Mouse (Mus musculus) frontal cortex, adult 2 months (tissue): Measurements from ENCODE around the gene Cabp4. TPM values are rescaled to one million over a fixed set of nuclear protein-coding genes. Genes with fewer than 3 reads are reported as not detected.
"Not testable (repeated sequence)": the region's sequence is repeated elsewhere in the genome, so short reads cannot be mapped to it uniquely, and the experiment has no call there.

Experiments used
- DNase-seq, 2 experiments: peaks; one replicate each; pipeline ENCODE4 v3.0.0; 2022; ENCODE audit warnings: low spot score in 1 of 2; ENCODE audit errors: extremely low spot score in 1 of 2
- polyA plus RNA-seq: library from polyadenylated mRNA; depleted of rRNA; stranded (reverse); fragments of >200 nt; gene quantifications from 2 replicates; pipeline ENCODE4 v1.2.3, GENCODE M21; 2012

The Cabp4 gene
- polyA plus RNA-seq, 1 experiment = 0.12 TPM

DNA sequence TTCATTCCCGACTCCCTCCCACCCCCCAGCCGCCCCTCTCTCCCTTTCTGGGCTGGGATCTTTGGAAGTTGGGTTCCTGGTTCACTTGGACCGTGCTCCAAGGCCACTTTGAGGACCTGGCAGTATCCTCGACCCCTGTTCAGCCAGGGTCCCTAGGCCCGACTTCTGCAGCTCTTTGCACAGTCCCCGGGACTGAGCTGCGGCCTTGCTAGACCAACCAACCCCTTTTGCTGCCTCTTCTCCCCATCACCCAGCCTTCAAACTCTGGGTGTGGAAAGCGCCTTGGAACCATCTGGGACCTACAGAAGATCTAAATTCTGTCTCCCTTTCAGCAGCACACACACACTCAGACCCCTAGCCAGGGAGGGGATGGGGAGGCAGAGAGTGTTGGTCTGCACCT is 5.0 kb upstream of the Cabp4 start:
- no peak for DNase-seq

DNA sequence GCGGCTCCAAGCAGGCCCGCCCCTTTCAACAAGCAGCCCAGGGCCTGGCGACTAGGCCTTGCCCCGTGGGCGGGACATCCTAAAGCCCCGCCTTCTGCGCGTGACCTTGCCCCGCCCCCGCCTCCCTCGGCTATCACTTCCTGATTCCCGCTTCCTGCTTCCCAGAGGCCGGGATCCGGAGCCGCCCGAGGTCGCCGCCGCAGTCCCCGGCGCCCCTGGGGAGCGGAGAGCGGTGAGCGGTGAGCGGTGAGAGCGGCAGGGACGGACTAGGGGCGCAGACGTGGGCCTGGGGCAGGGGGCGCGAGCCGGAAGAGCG is 4.6 kb upstream of the Cabp4 start, which contains the start of gene Coro1b:
Coro1b (plus strand) TSS at position 129 of the 316 bp plus-strand sequence.
- peak; percentile 88 to 95 for DNase-seq

DNA sequence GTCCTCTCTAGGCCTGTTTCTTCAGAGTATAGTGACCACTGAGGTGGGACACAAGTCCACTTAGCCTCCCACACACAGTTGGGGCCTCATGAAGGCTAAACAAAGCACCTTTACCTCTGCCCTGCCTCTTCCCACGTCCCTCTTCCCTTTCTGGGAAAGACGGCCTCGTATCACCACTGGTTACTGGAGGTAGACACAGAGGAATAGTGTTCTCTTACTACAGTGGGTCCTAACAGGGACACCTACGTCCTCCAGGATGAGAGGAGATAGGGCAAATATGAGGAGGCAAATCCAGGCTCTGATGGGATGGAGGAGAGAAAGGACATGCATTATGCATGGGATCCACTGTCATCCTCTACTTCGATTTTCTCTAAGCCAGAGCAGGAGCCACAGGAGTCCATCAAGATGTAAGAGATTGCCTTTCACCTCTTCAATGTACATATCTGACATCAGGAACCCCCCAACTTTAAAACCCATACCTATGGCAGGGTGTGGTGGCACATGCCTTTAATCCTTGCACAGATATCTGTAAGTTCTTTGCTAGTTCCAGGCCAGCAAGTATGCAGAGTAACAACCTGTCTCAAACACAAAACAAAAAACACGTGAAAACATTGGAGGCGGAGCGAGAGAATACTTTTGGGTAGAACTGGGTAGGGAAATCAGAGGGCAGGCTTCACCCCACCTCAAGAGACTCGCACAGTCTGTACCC is 4.1 kb upstream of the Cabp4 start:
- DNase-seq = no peak

DNA sequence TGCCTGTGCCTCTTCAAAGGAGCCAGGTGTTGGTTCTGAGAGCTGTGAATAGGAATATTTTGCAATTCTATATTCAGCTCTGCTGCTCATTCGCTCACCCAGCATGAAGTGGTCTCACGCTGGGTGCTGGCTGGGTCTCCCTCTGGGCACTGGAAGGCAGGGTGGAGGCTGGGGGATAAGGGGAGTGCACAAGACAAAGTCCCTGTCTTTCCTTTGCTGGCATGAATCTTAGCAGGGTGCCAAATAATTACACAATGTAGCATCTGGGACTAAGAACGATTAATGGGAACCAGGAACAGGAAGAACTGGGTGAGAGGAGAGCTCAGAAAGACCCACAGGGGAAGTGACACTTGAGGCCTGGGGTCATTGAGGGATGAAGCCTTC is 3.2 kb upstream of the Cabp4 start:
- DNase-seq = no peak

DNA sequence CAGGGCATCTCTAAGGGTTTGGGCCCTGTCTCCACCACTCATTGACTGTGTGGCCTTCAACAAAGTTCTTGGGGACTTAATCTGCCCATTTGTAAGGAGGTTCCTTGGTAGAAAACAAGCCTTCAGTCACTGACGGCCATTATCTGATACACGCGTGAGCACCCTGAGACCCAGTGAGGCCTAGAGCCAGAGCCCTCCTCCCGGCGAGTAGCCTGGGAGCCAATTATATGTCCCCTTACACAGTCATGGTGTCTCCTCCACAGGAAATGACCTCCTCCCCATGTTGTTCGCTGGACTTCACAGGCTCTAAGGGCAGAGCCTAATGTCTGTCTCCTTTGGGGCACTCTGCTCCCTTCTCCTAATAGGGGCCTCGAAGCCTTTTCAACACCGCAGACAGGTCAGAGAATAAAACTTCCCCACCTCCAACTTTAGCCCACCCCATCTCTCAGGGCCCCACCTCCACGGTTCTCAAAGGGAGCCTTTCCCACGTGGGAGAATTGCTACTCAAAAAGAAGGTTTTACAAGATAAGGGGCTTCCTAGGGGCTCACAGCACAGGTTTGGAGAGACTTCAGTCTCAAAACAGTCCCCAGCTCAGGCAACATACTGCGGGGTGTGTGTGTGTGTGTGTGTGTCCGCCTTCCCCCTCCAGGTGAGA is 2.7 kb upstream of the Cabp4 start:
- DNase-seq = no peak

DNA sequence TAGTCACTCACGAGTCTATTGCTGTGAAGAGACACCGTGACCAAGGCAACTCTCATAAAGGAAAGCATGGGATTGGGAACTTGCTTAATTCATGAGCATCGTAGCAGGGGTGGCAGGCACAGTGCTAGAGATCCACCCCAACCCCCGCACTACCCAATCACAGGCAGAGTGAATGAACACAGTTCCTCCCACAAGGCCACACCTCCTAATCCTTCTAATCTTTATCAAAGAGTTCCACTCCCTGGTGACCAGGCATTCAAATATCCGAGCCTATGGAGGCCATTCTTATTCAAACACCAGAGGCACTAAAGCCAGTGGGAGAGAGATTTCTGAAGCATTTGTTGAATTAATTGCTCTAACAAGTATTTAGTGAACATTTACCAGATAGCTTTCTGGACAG is 2.1 kb upstream of the Cabp4 start:
- DNase-seq = no peak

DNA sequence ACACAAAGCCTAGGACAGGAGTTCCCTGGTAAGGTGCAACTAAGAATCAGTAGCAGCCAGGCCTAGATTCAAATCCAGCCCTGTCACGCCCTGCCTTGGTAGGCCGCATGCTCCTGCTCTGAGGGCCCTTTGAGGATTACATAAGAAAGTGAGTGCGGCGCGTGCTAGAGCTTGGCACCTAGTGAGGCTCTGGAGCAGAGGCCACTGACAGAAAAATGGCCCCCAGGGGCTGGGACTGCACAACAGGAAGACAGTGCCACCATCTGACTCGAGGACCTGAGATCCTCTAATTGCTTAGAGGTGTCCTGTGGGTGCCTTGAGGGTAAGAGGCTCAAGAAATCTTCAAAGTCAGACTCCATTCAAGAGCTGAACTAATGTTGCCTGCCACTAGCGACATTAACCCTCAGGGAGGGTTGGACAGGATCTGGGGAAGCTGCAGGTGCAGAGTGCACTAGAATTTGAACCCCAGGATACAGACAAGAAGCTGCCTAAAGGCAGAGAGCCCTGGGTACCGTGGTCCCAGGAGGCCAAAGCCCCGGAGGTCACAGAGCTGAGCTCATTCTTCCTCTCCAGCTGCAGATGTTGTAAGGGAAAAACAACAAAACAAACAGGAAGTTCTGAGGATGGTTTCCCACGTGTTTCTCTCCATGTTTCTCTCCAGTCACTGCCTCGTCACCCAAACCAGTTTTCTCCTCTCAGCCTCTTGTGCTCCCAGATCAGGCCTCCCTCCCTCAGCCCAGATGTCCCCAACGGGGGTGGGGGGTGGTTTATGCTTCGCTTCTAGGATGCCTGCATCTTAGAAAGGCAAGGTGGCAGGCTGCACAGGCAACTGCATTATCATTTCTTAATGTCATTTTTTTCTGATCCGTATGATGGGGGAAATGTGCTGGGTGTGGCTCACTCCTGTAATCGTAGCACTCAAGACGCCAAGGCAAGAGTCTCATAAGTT is 991 bp upstream of the Cabp4 start:
- DNase-seq = no peak

DNA sequence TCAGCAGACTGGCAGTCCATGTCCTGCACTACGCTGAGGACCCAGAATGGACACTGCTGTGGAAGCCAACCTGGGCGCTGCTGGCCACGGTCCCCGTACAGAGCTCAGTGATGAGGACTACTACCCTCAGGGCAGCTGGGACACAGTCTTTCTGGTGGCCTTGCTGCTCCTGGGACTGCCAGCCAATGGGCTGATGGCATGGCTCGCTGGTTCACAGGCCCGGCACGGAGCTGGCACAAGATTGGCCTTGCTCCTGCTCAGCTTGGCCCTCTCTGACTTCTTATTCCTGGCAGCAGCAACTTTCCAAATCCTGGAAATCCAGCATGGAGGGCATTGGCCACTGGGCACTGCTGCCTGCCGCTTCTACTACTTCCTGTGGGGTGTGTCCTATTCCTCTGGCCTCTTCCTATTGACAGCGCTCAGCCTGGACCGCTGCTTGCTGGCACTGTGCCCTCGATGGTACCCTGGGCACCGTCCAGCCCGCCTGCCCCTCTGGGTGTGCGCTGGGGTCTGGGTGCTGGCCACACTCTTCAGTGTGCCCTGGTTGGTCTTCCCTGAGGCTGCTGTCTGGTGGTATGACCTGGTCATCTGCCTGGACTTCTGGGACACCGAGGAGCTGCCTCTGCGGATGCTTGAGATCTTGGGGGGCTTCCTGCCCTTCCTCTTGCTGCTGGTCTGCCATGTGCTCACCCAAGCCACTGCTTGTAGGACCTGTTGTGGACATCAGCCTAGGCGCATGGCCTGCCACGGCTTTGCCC is 1.2 kb downstream of the Cabp4 start:
- DNase-seq = no peak

DNA sequence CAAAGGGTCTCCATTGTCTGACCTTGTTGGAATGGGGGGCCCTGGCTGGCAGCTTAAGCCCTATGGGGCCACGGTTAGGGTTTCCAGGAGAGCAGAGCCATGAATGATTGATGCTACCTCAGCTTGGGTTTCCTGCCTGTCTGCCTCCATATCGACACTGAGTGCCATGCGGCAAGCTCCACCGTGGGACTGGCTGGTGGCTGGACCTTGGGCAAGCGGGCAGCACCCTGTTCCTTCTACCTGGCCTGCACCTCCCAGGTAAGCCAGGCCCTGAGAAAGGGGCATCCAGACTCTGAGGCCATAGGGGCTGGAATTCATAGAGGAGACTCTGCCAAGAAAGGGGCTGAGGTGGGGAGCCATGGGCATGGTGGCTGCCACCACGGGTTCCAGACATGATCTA is 3.7 kb downstream of the Cabp4 start:
- no peak for DNase-seq

DNA sequence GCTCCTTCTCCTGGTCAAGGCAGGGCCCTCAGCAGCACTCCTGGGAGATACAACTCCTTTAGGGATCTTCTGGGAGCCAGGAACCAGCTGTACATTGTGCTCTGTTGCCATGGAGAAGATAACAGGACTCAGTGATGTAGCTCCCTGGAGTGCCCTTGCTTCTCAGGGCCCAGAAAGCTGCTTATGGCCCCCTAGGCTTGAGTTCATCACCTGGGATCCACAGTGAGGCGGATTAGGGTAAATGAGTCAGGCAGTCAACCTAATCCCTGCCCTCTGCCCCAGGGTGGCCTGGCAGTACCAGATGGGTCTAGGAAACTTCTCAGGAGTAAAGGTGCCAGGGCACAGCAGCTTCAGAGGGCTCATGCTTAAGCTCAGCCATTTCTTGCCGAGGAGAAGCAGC is 4.4 kb downstream of the Cabp4 start, which contains the start of gene Gpr152:
Gpr152 (plus strand) TSS at position 342 of the 400 bp plus-strand sequence.
- DNase-seq = no peak

DNA sequence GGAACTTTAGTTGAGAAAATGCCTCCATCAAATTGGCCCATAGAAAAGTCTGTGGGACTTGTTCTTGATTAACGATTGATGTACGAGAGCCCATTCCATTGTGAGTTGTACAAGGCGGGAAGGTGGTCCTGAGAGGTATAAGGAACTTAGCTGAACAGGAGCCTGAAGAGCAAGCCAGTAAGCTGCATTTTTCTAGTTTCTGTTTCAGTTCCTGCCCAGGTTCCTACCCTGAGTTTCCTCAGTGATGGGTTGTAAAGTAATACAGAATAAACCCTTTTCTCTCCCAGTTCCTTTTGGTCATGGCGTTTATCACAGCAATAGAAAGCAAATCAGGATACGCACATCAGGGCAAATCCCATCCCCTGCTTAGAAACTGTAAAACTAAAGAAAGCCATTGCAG is 5.9 kb downstream of the Cabp4 start:
- no peak for DNase-seq

DNA sequence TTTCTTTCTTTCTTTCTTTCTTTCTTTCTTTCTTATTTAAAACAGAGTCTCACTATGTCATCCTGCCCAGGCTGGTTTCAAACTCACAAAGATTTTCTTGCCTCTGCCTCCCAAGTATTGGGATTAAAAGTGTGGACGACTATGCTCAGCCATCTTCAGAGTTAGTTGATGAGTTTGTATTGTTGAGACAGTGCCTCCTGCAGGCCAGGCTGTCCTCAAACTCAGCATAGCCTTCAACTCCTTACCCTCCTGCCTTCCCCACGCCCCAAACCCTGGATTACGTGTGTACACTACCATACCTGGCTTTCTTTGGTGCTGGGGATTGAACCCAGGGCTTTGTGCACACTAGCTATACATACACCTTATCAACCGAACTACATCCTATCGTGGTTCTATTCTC is 7.4 kb downstream of the Cabp4 start:
- DNase-seq = no peak

DNA sequence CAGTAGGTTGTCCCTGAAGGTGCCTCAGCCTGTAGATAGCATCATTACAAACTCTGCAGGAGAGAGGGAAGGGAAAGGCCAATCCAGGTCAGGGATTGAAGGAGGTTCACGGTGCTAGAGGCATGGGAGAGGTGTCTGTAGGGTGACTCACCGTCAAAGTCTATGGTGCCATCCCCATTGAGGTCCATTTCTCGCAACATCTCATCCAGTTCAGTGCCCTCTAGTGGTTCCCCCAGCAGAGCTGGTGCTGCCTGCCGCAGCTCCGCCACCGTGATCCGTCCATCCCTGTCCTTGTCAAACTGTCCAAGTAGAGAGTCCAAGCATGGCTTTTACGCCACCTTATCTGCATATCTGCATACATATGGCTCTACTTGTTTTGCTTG is 7.9 kb downstream of the Cabp4 start:
- DNase-seq = not testable (repeated sequence)

DNA sequence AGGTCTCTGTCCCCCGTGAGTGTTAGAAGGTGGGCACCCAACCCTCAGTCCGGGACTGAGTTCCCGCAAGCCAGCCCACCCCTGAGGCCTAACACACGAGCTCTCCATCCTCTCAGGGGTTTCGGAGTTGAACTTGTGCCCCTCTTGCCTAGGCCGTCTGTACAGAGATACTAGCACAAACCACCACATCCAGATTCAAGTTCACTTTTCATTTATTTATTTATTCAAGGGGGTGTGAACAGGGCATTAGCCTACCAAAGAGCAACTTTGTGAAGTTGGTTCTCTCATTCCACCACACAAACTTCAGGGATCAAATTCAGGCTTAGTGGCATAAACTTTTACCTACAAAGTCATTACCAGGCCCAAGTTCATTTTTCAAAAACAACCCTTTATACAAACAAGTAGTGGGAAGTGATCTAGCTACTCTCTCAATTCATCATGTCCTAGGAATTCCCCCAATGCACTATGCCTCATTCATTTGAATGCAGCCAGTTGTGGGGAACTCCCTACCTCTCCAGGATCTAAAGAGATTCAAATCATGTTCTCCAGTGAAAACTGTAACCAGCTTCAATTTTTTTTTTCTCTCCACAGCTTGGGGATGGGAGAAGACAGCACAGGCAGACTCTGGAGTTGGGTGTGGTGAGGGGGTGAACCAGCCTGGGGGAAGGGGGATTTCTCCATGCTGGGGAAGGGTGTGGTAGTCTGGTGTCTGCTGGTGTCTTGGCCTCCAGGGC is 8.4 kb downstream of the Cabp4 start:
- not testable (repeated sequence) for DNase-seq

DNA sequence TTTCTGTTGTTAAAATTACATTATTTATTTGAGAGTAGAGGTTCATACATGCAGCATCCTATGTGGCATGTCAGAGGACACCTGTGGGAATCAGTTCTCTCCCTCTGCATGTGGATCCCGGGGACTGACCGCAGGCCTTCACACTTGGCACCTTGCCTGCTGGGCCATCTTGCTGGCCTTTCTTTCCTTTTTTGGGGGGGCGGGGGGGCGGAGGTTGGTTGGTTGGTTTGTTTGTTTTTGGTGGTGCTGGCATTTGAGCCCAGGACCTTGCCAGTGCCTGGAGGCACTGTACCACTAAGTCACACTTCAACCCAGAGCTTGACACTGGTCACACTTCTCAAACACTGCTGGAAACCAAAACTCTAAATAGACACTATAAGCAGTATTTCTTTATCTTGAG is 9.5 kb downstream of the Cabp4 start:
- no peak for DNase-seq

DNA sequence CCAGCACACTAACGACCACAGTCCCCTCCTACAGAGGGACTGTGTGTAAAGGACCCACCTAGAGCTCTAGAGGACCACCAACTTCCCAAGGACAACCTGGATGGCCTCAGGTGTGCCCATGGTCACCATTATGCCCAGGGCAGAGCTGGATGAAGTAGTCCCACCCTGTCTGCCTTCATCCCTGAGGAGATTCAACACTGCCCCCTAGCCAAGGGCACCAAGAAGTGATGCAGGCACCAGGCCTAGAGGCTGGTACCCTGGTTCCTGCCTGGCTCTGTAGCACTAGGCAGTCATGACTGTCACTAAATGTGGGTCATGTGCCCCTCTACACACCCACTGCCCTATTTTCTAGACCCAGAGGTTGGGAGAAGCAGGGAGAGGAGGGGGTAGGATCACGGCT is 12.1 kb downstream of the Cabp4 start:
- DNase-seq = no peak

DNA sequence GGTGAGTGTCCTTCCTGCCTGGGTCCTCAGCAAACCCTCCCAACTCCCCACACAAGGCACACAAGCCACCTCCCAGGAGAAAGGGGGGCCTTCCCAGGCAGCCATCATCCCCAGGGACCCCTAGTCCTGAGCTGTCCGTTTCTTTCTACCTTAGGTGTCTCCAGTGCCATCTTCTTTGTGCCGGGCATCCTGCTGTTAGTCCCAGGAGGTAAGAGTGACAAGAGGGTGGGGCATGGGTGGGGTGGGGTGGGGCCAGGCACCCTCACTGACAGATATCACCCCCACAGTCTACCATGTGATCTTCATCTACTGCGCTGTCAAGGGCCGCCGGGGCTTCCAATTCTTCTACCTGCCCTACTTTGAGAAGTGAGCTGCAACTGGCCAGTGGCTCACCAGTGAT is 12.8 kb downstream of the Cabp4 start:
- DNase-seq = no peak

DNA sequence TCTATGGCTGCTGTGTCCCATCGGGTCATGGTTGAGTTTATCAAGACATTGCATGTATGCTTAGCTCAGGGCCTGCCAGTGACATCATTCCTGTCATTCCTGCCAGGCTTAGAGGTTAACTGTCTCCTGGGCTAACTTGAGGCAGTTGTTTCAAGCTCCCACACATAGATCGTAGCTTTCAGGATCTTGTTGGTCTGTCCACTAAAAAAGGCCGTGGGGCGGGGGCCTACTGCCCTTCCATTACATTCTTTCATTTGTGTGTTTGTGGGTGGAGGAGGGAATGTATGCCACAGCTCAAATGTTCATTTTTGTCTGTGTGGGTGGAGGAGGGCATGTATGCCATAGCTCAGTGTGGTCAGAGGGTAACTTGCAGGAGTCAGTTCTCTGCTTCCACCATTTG is 13.7 kb downstream of the Cabp4 start:
- DNase-seq = no peak

DNA sequence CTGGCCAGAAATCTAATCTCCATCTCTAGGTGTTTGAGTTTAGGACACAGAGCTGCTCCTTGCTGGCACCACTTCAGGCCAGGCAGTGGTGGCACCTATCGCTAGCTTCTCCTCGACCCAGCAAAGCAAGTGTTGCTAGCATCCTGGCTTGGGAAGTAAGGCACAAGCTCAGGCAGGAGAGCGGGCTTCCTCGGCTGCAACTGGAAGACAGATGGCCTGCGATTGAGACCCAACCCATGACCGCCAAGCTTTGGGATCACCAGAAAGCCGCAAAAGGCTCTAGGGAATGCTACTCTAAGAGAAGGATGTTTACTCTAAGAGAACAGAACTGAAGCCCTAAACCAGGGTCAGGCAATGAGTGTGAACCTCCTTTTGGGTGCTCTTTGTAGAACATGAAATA is 14.4 kb downstream of the Cabp4 start:
- no peak for DNase-seq
